Mouse (Mus musculus) liver, postnatal 0 days (tissue): ENCODE measurements around the gene Lef1. TPM values are rescaled to one million over a fixed set of nuclear protein-coding genes. Genes with fewer than 3 reads are reported as not detected.

ENCODE experiments used
- ATAC-seq: fragments of 200-750 bp; cut with Nextera tagmentation; 2 replicates; pipeline ENCODE4 v1.8.0; 2017; ENCODE audit warnings: mild to moderate bottlenecking, moderate library complexity
- DNase-seq: peaks from one replicate; pipeline ENCODE4 v3.0.0-alpha.2; 2016
- H3K27ac ChIP-seq: fragments of 300-500 bp; sonication (generic); 2 replicates; pipeline ENCODE4 v1.5.1; 2014; ENCODE audit warnings: antibody characterized with exemption, moderate library complexity, mild to moderate bottlenecking, low read depth
- H3K27me3 ChIP-seq: fragments of 300-500 bp; sonication (generic); 2 replicates; pipeline ENCODE4 v1.6.1; 2014; ENCODE audit warnings: low read length, control low read depth, mixed read lengths; ENCODE audit not compliant: insufficient read depth
- H3K36me3 ChIP-seq: fragments of 300-500 bp; sonication (generic); replicated peaks from 2 replicates; pipeline ENCODE4 v1.6.1; 2014; ENCODE audit warnings: mild to moderate bottlenecking, control low read depth, low read length, moderate library complexity, mixed read lengths; ENCODE audit not compliant: insufficient read depth
- H3K4me1 ChIP-seq: fragments of 300-500 bp; sonication (generic); 2 replicates; pipeline ENCODE4 v1.6.1; 2014; ENCODE audit warnings: antibody characterized with exemption, mild to moderate bottlenecking, control low read depth; ENCODE audit not compliant: insufficient read depth
- H3K4me2 ChIP-seq: fragments of 300-500 bp; sonication (generic); 2 replicates; pipeline ENCODE4 v1.6.1; 2014; ENCODE audit warnings: low read depth, mild to moderate bottlenecking, low read length, moderate library complexity, mixed read lengths
- H3K4me3 ChIP-seq: fragments of 300-500 bp; sonication (generic); 2 replicates; pipeline ENCODE4 v1.5.1; 2014; ENCODE audit warnings: low read depth, low read length
- H3K9ac ChIP-seq: fragments of 300-500 bp; sonication (generic); replicated peaks from 2 replicates; pipeline ENCODE4 v1.6.1; 2014; ENCODE audit warnings: mild to moderate bottlenecking, moderate library complexity
- H3K9me3 ChIP-seq: fragments of 300-500 bp; sonication (generic); 2 replicates; pipeline ENCODE4 v1.6.1; 2016; ENCODE audit warnings: mild to moderate bottlenecking, control low read depth, low read length, mixed read lengths
- CTCF ChIP-seq: sonication (generic); IDR thresholded peaks from 2 replicates; pipeline ENCODE4 v1.5.1; 2016; ENCODE audit warnings: antibody characterized with exemption, low read depth
- EP300 ChIP-seq: IDR thresholded peaks from 2 replicates; pipeline ENCODE4 v1.6.1; 2016; ENCODE audit warnings: antibody characterized with exemption, low read depth, mild to moderate bottlenecking
- WGBS: fragments of 180-500 bp; shearing (Covaris S2); extraction: QIAGEN DNeasy Blood & Tissue Kit; methylation state at CpG from one replicate; pipeline ENCODE4 v1.1.7; 2014; ENCODE audit not compliant: insufficient replicate concordance; 5-methylcytosine and 5-hydroxymethylcytosine counted together
- polyA plus RNA-seq: library from polyadenylated mRNA; unstranded; fragments of >200 nt; fragmentation: Nextera tagmentation; extraction: Ambion mirVana; gene quantifications from 2 replicates; pipeline ENCODE4 v1.2.1, GENCODE M21; 2015

Gene Lef1
- polyA plus RNA-seq, 1 experiment from 2014 or later, result 2.2 TPM

GRCm38 (mm10) chr3:131140091-131140462 lies 29.8 kb downstream of the Lef1 start:
- H3K36me3 ChIP-seq, result no peaks in the 10 kb centered on the region
- TF ChIP-seq EP300 (no peak), CTCF (no peak)
- H3K9ac ChIP-seq, result no peak overlapping the region
- WGBS, result 80% methylated on average over 7 of the region's 7 CpGs
- ATAC-seq (no peak), DNase-seq (no peak)
- no peak overlapping the region for H3K4me2 ChIP-seq
- no peaks in the 10 kb centered on the region for H3K27me3 ChIP-seq
- no peaks in the 10 kb centered on the region for H3K9me3 ChIP-seq
- no peak overlapping the region for H3K27ac ChIP-seq
- H3K4me3 ChIP-seq, result no peak overlapping the region
- no peaks in the 10 kb centered on the region for H3K4me1 ChIP-seq

- Histone ChIP-seq H3K36me3 (no peaks in the 10 kb centered on the region), H3K27ac (no peak overlapping the region), H3K4me1 (no peaks in the 10 kb centered on the region), H3K4me3 (no peak overlapping the region), H3K9ac (no peak overlapping the region), H3K27me3 (no peaks in the 10 kb centered on the region), H3K9me3 (no peaks in the 10 kb centered on the region), H3K4me2 (no peak overlapping the region)
- no peak for DNase-seq
- 21% methylated on average over 4 of the region's 4 CpGs for WGBS
- no peak for ATAC-seq
- no peak for TF ChIP-seq CTCF
Measured at GRCm38 (mm10) chr3:131141546-131141945, 31.3 kb downstream of the Lef1 start.

GRCm38 (mm10) chr3:131144250-131144649 lies 34.0 kb downstream of the Lef1 start:
- Histone ChIP-seq H3K4me1 (no peaks in the 10 kb centered on the region), H3K27me3 (no peaks in the 10 kb centered on the region), H3K4me3 (no peak overlapping the region), H3K9ac (no peak overlapping the region), H3K27ac (no peak overlapping the region), H3K36me3 (no peaks in the 10 kb centered on the region), H3K9me3 (no peaks in the 10 kb centered on the region), H3K4me2 (no peak overlapping the region)
- WGBS, result 65% methylated on average over 2 of the region's 2 CpGs
- no peak for ATAC-seq
- DNase-seq, result no peak
- TF ChIP-seq EP300 (no peak), CTCF (no peak)

- DNase-seq (no peak), ATAC-seq (no peak)
- Histone ChIP-seq H3K36me3 (no peaks in the 10 kb centered on the region), H3K27me3 (no peaks in the 10 kb centered on the region), H3K27ac (no peak overlapping the region), H3K4me2 (no peak overlapping the region), H3K4me1 (no peaks in the 10 kb centered on the region), H3K9ac (no peak overlapping the region), H3K9me3 (no peaks in the 10 kb centered on the region), H3K4me3 (no peak overlapping the region)
- TF ChIP-seq CTCF, result no peak
- TF ChIP-seq EP300, result no peak
- WGBS, result 99% methylated on average over 4 of the region's 4 CpGs
Measured at GRCm38 (mm10) chr3:131152921-131153320, 42.6 kb downstream of the Lef1 start.

GRCm38 (mm10) chr3:131153896-131154295 lies 43.6 kb downstream of the Lef1 start:
- Histone ChIP-seq H3K4me1 (no peaks in the 10 kb centered on the region), H3K4me3 (no peak overlapping the region), H3K9ac (no peak overlapping the region), H3K9me3 (no peaks in the 10 kb centered on the region), H3K36me3 (no peaks in the 10 kb centered on the region), H3K27ac (no peak overlapping the region), H3K27me3 (no peaks in the 10 kb centered on the region), H3K4me2 (no peak overlapping the region)
- TF ChIP-seq EP300, result no peak
- DNase-seq, result no peak
- WGBS, result 72% methylated on average over 4 of the region's 4 CpGs
- no peak for ATAC-seq

- ATAC-seq, result no peak
- Histone ChIP-seq H3K4me3 (no peak overlapping the region), H3K9ac (no peak overlapping the region), H3K4me2 (no peak overlapping the region), H3K27ac (no peak overlapping the region), H3K4me1 (no peaks in the 10 kb centered on the region), H3K27me3 (no peaks in the 10 kb centered on the region), H3K9me3 (no peaks in the 10 kb centered on the region), H3K36me3 (no peaks in the 10 kb centered on the region)
- WGBS, result 79% methylated on average over 9 of the region's 9 CpGs
- no peak for DNase-seq
- no peak for TF ChIP-seq EP300
Measured at GRCm38 (mm10) chr3:131154576-131154975, 44.3 kb downstream of the Lef1 start.

GRCm38 (mm10) chr3:131155066-131155465 lies 44.8 kb downstream of the Lef1 start:
- no peak for DNase-seq
- H3K9me3 ChIP-seq, result no peaks in the 10 kb centered on the region
- no peak overlapping the region for H3K27ac ChIP-seq
- no peak overlapping the region for H3K4me2 ChIP-seq
- WGBS, result 75% methylated on average over 7 of the region's 7 CpGs
- H3K4me1 ChIP-seq, result no peaks in the 10 kb centered on the region
- TF ChIP-seq CTCF, result no peak
- TF ChIP-seq EP300, result no peak
- H3K36me3 ChIP-seq, result no peaks in the 10 kb centered on the region
- H3K9ac ChIP-seq, result no peak overlapping the region
- ATAC-seq, result no peak
- no peaks in the 10 kb centered on the region for H3K27me3 ChIP-seq
- H3K4me3 ChIP-seq, result no peak overlapping the region
